Mouse (Mus musculus) liver, adult 2 months (tissue): ENCODE results near the gene Bbc3.

Source experiments
- CTCF ChIP-seq: fragments of 200-500 bp; IDR thresholded peaks from 2 replicates; pipeline ENCODE4 v1.5.1; 2011; ENCODE audit warnings: low read depth, low read length, control low read depth
- POLR2A ChIP-seq: fragments of 200-500 bp; IDR thresholded peaks from 2 replicates; pipeline ENCODE4 v1.6.1; 2011; ENCODE audit warnings: low read length, control low read depth; ENCODE audit not compliant: insufficient read depth; ENCODE audit errors: extremely low read depth

DNA sequence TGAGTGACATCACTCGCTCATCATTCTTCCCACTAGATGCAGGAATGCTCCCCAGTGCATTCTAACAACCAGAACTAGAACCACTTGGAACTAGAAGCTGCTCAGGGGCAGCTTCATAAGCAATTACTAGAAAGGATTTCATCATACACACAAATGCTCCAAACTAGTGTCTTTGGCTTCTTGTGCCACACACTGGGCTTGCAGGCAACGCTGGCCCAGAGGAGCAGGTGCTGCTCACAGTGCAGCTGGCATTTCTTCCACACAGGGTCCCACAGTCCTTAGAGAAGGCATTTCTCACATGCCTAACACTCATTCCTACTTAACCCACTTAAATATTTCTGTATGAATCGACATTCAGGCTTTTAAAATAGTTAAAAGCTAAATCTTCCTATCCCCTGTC is 49.4 kb downstream of the Bbc3 start:
- no peak for TF ChIP-seq POLR2A
- no peak for TF ChIP-seq CTCF
